Mouse (Mus musculus): ENCODE measurements around the gene Oas3. TPM values are rescaled to one million over a fixed set of nuclear protein-coding genes. Genes with fewer than 3 reads are reported as not detected.

The Oas3 gene
- polyA plus RNA-seq, 1 experiment from 2014 or later, result 0.02 TPM

DNA sequence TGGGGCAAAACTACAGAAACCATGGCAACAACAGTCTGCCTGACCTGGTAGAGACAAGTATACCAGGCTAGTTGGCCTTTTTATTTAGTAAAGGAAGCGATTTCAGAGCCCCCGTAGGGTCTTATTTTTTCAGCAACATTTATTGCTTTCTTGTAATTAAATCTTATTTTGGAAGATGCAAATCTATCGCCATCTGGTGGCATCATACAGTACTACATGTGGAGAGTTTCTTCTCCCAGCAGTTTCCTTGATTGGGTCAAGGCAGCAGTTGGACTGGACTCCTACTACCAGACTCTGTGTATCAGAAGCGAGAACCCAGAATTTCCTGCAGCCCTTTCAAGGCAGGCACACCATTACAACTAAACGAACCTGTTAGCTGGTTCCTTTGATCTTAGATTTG lies 31.0 kb downstream of the Oas3 start:
- Histone ChIP-seq H3K4me3 (no peak overlapping the region), H3K9me3 (replicated peaks) (no peaks in the 10 kb centered on the region), H3K27ac (replicated peaks) (no peak overlapping the region), H3K27me3 (ENCODE audit: low read depth, poor library complexity, severe bottlenecking) (no peaks in the 10 kb centered on the region), H3K4me1 (no peaks in the 10 kb centered on the region), H3K36me3 (no peaks in the 10 kb centered on the region)
- 24% methylated on average over 5 of the region's 5 CpGs for WGBS
- DNase-seq (ENCODE audit: low spot score), result peak; percentile 27

- Histone ChIP-seq H3K4me3 (no peak overlapping the region), H3K36me3 (no peaks in the 10 kb centered on the region), H3K27ac (replicated peaks) (no peak overlapping the region), H3K27me3 (ENCODE audit: low read depth, poor library complexity, severe bottlenecking) (no peaks in the 10 kb centered on the region), H3K9me3 (replicated peaks) (no peaks in the 10 kb centered on the region), H3K4me1 (no peaks in the 10 kb centered on the region)
- WGBS, result 29% methylated on average over 4 of the region's 4 CpGs
- DNase-seq (ENCODE audit: low spot score), result peak; percentile 50
Measured at GRCm38 (mm10) chr5:120742125-120742524, 35.3 kb downstream of the Oas3 start.

- 70% methylated on average over 14 of the region's 14 CpGs for WGBS
- Histone ChIP-seq H3K4me1 (peaks cover 14% of the 10 kb centered on the region), H3K4me3 (no peak overlapping the region), H3K9me3 (replicated peaks) (no peaks in the 10 kb centered on the region), H3K27me3 (ENCODE audit: low read depth, poor library complexity, severe bottlenecking) (no peaks in the 10 kb centered on the region), H3K36me3 (no peaks in the 10 kb centered on the region), H3K27ac (replicated peaks) (no peak overlapping the region)
- no peak for DNase-seq (ENCODE audit: low spot score)
Measured at GRCm38 (mm10) chr5:120734380-120734990, 43.0 kb downstream of the Oas3 start.

DNA sequence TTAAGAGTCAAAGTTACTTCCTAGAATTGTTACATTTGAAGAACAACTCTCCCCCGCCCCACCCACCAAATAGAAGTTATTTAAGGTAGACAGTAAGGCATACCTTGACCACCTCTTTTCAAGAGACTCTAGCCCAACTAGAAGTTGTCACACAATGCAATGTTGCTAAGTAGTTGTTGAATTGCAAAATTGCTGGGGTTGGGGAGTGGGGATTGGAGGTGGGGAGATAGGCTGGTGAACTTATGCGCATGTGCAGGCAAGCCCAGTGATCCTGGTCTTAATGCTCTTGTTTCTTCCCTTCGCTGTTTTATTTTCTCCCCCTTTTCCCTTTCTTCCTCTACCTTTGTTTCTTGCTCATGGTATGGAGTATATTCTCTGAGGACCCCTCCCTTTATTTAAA lies 43.8 kb downstream of the Oas3 start:
- H3K27me3 ChIP-seq (ENCODE audit: low read depth, poor library complexity, severe bottlenecking), result no peaks in the 10 kb centered on the region
- no peak for DNase-seq (ENCODE audit: low spot score)
- H3K4me3 ChIP-seq, result no peak overlapping the region
- no peaks in the 10 kb centered on the region for H3K9me3 ChIP-seq (replicated peaks)
- H3K4me1 ChIP-seq, result peaks cover 14% of the 10 kb centered on the region
- H3K27ac ChIP-seq (replicated peaks), result no peak overlapping the region
- whole genome bisulfite sequencing, result 96% methylated on average over 3 of the region's 3 CpGs
- H3K36me3 ChIP-seq, result no peaks in the 10 kb centered on the region

GRCm38 (mm10) chr5:120732740-120733139 lies 44.7 kb downstream of the Oas3 start:
- H3K4me3 ChIP-seq, result no peak overlapping the region

DNA sequence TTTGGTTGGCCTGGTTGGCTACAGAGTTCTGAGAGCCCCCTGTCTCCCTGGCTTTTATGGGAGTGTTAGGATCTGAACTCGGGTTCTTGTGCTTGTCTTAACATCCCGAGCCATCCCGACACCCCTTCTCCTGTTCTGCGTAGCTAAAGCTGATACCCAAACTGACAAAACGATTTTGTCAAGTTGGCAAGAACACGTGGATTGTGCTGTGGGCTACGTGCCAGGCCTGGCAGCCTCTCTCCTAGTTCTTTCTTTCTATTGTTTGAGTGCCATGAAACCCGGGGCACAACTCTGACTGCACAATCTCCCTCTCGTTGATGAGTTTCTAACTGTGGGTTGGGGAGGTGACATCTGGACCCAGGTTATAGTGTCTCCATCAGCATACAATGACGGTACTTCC lies 48.1 kb downstream of the Oas3 start:
- 89% methylated on average over 10 of the region's 10 CpGs for WGBS
- Histone ChIP-seq H3K4me1 (peaks cover 6% of the 10 kb centered on the region; the same call in 1 of the 2 replicates), H3K9me3 (replicated peaks) (no peaks in the 10 kb centered on the region), H3K27ac (replicated peaks) (no peak overlapping the region), H3K4me3 (no peak overlapping the region), H3K36me3 (no peaks in the 10 kb centered on the region), H3K27me3 (ENCODE audit: low read depth, poor library complexity, severe bottlenecking) (0 out of 2 replicates have a peak, but pooled peaks cover 5% of the 10 kb centered on the region)
- DNase-seq (ENCODE audit: low spot score), result no peak

More at GRCm38 (mm10) chr5:120732740-120733139, 44.7 kb downstream of the Oas3 start:
- no peak for DNase-seq (ENCODE audit: low spot score)
- Histone ChIP-seq H3K27me3 (ENCODE audit: low read depth, poor library complexity, severe bottlenecking) (no peaks in the 10 kb centered on the region), H3K4me1 (peaks cover 14% of the 10 kb centered on the region), H3K27ac (replicated peaks) (no peak overlapping the region), H3K9me3 (replicated peaks) (no peaks in the 10 kb centered on the region), H3K36me3 (no peaks in the 10 kb centered on the region)
- 66% methylated on average over 1 of the region's 1 CpGs for WGBS

- Histone ChIP-seq H3K36me3 (no peaks in the 10 kb centered on the region), H3K4me3 (no peak overlapping the region), H3K27ac (replicated peaks) (no peak overlapping the region), H3K4me1 (no peaks in the 10 kb centered on the region), H3K27me3 (ENCODE audit: low read depth, poor library complexity, severe bottlenecking) (0 out of 2 replicates have a peak, but pooled peaks cover 5% of the 10 kb centered on the region), H3K9me3 (replicated peaks) (0 out of 2 replicates have a peak, but pooled peaks cover 4% of the 10 kb centered on the region)
- no peak for DNase-seq (ENCODE audit: low spot score)
- 63% methylated on average over 12 of the region's 12 CpGs for WGBS
Measured at GRCm38 (mm10) chr5:120725811-120726455, 51.5 kb downstream of the Oas3 start.

DNA sequence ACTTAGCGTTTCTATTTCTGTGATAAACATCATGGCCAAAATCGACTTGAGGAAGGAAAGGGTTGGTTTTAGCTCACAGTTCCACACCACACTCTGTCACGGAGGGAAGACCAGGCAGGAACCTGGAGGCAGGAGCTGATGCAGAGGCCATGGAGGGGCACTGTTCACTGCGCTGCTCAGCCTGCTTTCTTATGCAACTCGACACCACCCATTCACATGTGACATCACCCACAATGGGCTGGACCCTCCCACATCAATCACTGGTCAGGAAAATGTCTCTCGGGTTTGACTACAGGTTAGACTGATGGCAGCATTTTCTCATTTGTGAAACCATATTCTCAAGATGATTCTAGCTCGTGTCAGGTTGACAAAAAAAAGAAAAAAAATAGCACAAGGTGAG lies 56.5 kb downstream of the Oas3 start:
- Histone ChIP-seq H3K27ac (replicated peaks) (no peak overlapping the region), H3K9me3 (replicated peaks) (peaks cover 7% of the 10 kb centered on the region; the same call in 1 of the 2 replicates), H3K4me1 (peaks cover 7% of the 10 kb centered on the region), H3K4me3 (no peak overlapping the region), H3K36me3 (no peaks in the 10 kb centered on the region), H3K27me3 (ENCODE audit: low read depth, poor library complexity, severe bottlenecking) (peaks cover 13% of the 10 kb centered on the region; the same call in 1 of the 2 replicates)
- no peak for DNase-seq (ENCODE audit: low spot score)
- 67% methylated on average over 7 of the region's 7 CpGs for WGBS

GRCm38 (mm10) chr5:120718600-120719378 lies 58.7 kb downstream of the Oas3 start:
- 57% methylated on average over 15 of the region's 15 CpGs for WGBS
- Histone ChIP-seq H3K36me3 (no peaks in the 10 kb centered on the region), H3K4me3 (no peak overlapping the region), H3K4me1 (peaks cover 11% of the 10 kb centered on the region), H3K27ac (replicated peaks) (peak overlapping the region; percentile 46), H3K27me3 (ENCODE audit: low read depth, poor library complexity, severe bottlenecking) (peaks cover 30% of the 10 kb centered on the region), H3K9me3 (replicated peaks) (peaks cover 7% of the 10 kb centered on the region; the same call in 1 of the 2 replicates)
- DNase-seq (ENCODE audit: low spot score), result no peak

DNA sequence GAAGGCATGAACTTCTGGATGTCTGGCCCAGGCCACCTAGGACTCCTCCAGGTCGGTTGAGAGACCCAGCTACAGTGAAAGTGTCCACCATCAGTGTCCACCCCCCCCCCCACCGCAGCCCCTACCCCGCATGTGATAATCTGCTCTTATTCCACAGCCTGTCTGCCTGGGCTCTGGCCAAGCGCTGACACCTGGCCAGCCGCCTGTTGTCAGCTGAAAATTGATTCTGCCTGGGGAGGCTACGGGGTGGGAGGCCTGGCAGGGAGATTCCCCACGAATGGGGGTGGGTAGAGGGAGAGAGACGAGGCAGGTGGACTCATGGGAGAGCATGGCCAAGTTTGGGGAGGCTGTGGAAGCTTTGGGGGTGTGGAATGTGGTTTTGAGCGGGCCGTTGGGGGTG lies 60.3 kb downstream of the Oas3 start:
- H3K36me3 ChIP-seq, result no peaks in the 10 kb centered on the region
- peaks cover 7% of the 10 kb centered on the region; the same call in 1 of the 2 replicates for H3K9me3 ChIP-seq (replicated peaks)
- H3K27ac ChIP-seq (replicated peaks), result no peak overlapping the region
- DNase-seq (ENCODE audit: low spot score), result no peak
- H3K4me3 ChIP-seq, result no peak overlapping the region
- H3K4me1 ChIP-seq, result peaks cover 12% of the 10 kb centered on the region
- WGBS, result 85% methylated on average over 10 of the region's 10 CpGs
- H3K27me3 ChIP-seq (ENCODE audit: low read depth, poor library complexity, severe bottlenecking), result peaks cover 47% of the 10 kb centered on the region

GRCm38 (mm10) chr5:120714314-120714713 lies 63.1 kb downstream of the Oas3 start:
- H3K27me3 ChIP-seq (ENCODE audit: low read depth, poor library complexity, severe bottlenecking), result peaks cover 75% of the 10 kb centered on the region

GRCm38 (mm10) chr5:120712721-120713120 lies 64.7 kb downstream of the Oas3 start:
- 78% methylated on average over 8 of the region's 8 CpGs for WGBS
- Histone ChIP-seq H3K4me3 (no peak overlapping the region), H3K36me3 (no peaks in the 10 kb centered on the region), H3K9me3 (replicated peaks) (no peaks in the 10 kb centered on the region), H3K4me1 (peaks cover 37% of the 10 kb centered on the region), H3K27me3 (ENCODE audit: low read depth, poor library complexity, severe bottlenecking) (peaks cover 91% of the 10 kb centered on the region), H3K27ac (replicated peaks) (no peak overlapping the region)
- no peak for DNase-seq (ENCODE audit: low spot score)

More at GRCm38 (mm10) chr5:120714314-120714713, 63.1 kb downstream of the Oas3 start:
- Histone ChIP-seq H3K4me1 (peaks cover 35% of the 10 kb centered on the region), H3K27ac (replicated peaks) (no peak overlapping the region), H3K9me3 (replicated peaks) (no peaks in the 10 kb centered on the region; the same call in 1 of the 2 replicates), H3K4me3 (no peak overlapping the region), H3K36me3 (no peaks in the 10 kb centered on the region)
- 4% methylated on average over 16 of the region's 16 CpGs for WGBS
- peak; percentile 77 for DNase-seq (ENCODE audit: low spot score)
